Mouse (Mus musculus): ENCODE results near the gene Mgat5. TPM values are rescaled to one million over a fixed set of nuclear protein-coding genes. Genes with fewer than 3 reads are reported as not detected.

Gene Mgat5
- total RNA-seq, 2 experiments from 2014 or later = 5.9 to 6.1 TPM

DNA sequence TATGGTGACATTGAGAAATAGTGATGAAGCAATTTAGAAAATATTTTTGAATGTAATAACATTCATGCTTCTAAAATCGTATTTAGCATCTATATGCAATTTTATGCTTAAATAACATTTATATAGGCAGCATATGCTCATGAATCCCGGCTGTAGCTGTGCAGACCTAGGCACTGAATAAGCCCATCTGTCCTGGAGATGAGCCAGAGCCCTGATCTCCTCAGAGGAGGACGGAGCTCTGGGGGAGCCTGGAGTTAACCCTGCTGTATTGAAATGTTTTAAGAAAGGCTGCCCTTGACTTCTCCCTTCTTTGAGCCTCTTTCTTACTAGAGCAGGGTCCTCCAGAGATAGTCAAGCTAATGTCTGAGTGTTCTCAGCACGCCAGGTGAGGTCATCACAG is 217.8 kb downstream of the Mgat5 start:
- DNase-seq (ENCODE audit: low spot score in 2 of 2) = no peak

DNA sequence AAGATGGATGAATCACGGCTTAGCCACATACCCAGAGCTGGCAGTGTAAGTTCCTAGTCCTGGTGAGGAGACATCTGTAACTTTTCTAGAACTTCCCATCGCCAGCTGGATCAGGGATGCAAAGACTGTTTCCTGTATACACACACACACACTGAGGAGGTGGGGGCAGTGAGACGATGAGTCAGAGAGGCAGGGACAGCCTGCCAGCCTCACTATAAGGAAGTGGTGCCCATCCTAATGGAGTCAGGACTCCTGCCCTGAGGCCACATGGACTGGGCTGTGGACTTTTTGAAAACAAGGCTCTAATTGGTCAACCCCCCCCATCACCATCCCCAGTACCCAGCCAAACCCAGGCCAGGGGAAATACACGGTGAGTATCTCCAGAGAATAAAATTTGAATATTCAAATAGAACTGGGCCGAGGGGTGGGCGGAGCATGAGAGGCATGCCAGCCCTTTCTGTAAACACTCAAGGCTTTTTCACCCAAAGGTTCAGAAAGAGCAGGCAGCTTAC is 220.3 kb downstream of the Mgat5 start:
- DNase-seq (ENCODE audit: low spot score in 2 of 2) = no peak

DNA sequence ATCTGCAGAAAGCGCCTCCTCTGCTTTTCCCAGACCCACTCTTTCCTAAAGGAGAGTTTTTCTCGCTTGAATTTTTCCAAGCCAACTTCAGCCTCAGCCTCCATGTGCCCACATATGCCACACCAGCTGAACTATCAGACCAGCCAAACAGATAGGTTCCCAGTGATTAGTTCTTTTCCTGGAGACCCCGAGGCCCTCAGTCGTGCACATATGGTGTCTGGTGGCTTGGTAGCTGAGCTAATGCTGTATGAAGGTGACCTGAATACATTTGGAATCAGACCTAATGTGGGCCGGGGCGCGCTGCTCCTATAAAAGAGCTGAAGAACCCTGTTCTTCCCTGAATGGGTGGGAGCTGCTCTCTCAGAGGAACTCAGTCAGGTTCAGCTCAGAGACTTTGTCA is 225.5 kb downstream of the Mgat5 start:
- no peak for DNase-seq (ENCODE audit: low spot score in 2 of 2)

DNA sequence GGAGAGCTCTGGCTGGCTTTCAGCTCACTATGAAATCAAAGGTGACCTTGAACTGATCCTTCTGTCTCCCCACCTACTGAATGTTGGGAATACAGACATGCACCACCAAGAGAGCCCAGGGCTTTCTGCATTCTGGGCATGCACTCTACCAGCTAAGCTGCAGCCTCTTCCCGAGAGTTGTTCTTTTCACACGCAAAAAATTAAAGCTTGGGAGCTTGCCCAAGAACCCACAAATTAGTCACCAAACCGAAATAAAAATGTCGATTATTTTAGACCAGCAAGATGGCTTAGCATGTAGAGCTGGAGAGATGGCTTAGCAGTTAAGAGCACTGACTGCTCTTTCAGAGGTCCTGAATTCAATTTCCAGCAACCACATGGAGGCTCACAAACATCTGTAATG is 230.0 kb downstream of the Mgat5 start:
- DNase-seq (ENCODE audit: low spot score in 2 of 2) = no peak

DNA sequence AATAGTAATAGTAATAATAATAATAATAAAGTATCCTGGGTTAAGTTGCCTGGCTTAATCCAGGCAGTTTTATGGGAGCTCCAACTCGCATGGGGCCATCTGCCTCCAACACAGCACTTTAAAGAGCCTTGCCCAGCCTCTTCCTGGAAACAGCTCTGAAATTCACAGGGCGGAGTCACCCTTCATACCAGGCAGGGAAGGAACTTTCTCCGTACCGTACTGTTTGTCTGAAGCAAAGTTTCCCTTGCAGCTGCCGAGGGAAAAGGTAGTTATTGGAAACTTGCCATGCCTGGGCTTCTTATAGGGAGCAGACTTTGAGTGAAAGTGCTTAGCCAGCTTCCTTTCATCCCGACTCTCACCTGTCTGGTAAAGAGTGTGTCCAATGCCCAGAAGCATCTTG is 232.3 kb downstream of the Mgat5 start:
- no peak for DNase-seq (ENCODE audit: low spot score in 2 of 2)

- no peak for DNase-seq (ENCODE audit: low spot score in 2 of 2)
Measured at GRCm38 (mm10) chr1:127439452-127439891, 234.7 kb downstream of the Mgat5 start.

DNA sequence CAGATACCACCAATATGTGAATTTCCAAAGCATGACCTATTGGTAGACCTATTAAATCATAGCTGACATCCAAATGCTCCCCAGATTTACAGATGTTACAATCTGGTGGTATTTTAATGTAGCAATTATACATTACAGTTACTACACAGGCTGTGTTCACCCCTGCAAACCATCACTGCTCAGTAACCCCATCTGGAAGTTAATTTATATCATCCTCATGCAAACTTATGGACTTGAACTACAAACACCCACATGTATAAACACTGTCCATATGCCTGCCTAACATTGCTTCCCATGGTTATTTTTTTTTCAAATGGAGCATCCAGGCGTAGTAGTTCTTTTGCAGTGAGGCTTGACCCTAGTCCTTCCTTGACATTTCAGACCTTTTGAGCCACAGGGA is 236.2 kb downstream of the Mgat5 start:
- no peak for DNase-seq (ENCODE audit: low spot score in 2 of 2)

- no peak for DNase-seq (ENCODE audit: low spot score in 2 of 2)
Measured at GRCm38 (mm10) chr1:127441736-127442135, 236.9 kb downstream of the Mgat5 start.

GRCm38 (mm10) chr1:127442880-127443877 is 238.4 kb downstream of the Mgat5 start:
- DNase-seq (ENCODE audit: low spot score in 2 of 2) = no peak

DNA sequence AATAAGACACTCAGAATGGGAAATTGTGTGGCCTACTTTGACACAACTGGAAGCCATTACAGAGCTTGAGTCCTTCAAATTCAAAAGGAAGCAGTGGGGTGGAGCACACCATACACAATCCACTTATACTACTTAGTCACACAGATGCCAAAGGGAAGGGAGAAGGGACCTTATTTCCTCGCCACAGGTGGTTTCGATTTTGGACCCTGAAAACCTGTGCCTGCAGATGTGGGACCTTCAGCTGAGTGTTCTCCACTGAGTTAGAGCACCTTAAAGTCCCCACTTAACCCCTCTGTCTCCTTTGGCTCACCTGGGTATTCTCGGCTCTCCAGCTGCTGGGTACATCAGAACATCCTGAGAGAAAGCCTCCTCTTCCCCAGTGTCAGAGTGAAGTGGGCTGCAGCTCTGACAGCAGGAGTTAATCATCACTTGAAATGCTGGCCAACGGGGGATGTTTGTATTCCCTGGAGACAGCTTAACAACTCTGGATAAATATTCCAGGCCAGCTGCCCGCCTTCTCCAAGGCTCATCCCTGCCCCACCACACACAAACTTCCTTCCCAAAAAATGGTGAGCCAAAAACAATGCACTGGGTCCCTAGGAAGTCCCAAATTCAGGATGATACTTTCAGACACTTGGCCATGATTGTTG is 240.1 kb downstream of the Mgat5 start:
- DNase-seq (ENCODE audit: low spot score in 2 of 2) = peak in 1 of 2 experiments; percentile 35

- DNase-seq (ENCODE audit: low spot score in 2 of 2) = no peak
Measured at GRCm38 (mm10) chr1:127453397-127453796, 248.6 kb downstream of the Mgat5 start.

GRCm38 (mm10) chr1:127459015-127459451 is 254.2 kb downstream of the Mgat5 start:
- peak; percentile 32 to 42 for DNase-seq (ENCODE audit: low spot score in 2 of 2)

DNA sequence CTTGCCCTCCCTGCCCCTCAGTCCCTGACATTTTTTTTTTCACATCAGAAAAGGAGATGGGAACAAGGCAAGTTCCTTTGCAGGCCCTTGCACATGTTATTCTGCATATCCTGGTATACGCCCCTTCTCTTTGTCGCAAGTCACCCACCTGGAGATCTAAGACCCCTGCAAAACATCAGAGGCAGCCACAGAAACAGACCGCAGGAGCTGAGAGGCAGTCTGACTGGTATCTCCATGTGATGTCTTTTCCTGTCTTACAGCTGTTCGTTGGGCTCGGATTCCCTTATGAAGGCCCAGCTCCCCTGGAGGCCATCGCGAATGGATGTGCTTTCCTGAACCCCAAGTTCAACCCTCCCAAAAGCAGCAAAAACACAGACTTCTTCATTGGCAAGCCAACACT is 254.8 kb downstream of the Mgat5 start:
- no peak for DNase-seq (ENCODE audit: low spot score in 2 of 2)

DNA sequence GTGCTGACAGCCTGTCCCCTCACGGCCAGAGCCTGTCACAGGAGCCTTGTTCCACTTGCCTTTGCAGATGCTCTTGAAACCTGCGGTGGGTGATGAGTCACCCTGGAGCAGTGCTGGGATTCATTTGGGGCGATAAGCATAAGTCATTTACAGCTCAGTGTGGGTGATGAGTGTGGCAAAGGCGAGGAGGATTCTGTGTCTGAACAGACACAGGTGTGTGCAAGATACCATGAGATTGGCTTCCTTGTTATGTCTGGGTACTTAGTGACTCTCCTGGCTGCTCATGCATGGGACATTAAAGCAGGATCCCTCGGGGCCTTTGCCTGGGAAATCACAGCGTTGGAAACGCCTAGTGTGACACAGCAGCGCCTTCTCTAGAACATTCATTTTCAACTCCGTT is 256.2 kb downstream of the Mgat5 start:
- no peak for DNase-seq (ENCODE audit: low spot score in 2 of 2)

DNA sequence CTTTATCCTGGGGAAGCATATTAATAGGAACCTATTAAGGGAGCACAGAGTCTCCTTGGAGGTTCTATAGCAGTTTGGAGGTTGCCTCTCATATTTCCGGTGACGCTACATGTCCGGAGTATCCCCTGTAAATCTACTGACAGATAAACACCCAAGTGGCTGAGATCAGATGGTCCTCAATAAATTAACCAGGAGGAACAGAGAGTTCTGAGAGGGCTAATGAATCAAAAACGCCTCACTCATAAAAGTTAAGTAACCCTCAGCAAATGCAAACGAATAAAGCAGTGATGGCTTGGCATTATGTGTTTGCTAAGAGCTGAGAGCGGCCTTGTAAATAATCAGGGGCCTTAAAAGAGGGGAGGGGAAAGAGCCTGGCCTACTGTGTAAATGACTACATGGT is 259.2 kb downstream of the Mgat5 start:
- no peak for DNase-seq (ENCODE audit: low spot score in 2 of 2)

GRCm38 (mm10) chr1:127465292-127465691 is 260.5 kb downstream of the Mgat5 start:
- DNase-seq (ENCODE audit: low spot score in 2 of 2) = no peak

DNA sequence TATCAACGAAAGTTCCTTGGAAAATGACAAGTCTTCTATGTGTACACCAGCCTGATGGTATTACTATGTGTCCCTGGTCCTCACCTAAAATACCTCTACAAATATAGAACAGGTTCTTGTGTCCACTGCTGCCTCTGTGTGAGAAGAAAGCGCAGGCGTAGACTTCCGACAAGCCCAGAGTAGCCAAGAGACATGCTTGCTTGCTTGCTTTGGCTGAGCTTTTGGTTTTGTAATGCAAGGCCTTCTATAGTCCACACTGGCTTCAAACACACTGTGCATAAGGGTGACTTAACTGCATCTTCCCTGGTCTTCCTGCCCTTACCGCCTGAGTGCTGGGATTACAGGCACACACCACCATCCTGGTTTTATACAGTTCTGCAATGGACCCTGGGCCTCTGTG is 262.4 kb downstream of the Mgat5 start:
- DNase-seq (ENCODE audit: low spot score in 2 of 2) = no peak

DNA sequence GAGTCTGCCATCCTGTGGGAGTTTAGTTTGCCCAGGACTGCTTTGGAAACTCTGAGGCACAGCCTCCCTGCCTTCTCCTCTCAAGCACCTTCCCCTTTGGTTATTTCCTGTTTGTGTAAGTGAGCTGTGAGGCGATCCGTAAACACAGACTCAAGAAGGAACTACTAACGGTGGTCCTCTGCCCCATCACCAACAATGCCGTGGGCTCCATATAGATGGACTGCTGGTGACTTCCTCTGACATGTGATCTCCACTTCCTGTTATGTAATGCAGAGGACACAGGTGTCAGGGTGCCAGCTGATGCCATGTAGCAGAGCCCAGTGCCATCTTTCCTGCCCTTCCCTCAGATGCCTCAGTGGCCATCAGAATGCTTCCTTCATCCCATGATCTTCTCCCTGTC is 265.4 kb downstream of the Mgat5 start:
- DNase-seq (ENCODE audit: low spot score in 2 of 2) = no peak

DNA sequence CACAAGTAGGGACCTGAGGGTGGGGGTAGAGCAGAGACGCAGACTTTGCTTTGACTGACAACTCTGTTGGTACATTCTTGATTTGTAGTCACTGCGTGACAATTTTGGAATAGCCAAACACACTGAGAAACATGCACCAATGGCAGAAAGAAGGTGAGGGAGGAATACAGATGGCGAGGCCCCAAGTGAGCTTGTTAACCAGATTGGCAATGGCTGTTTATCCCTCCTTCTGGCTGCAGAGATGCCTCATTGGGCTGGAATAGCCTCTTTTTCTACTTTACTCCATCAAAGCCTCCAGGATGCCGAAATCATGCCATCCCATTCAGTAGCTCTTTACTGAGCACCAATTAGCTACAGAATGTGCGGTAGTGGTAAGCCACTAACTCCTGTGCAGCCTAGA is 270.9 kb downstream of the Mgat5 start:
- DNase-seq (ENCODE audit: low spot score in 2 of 2) = no peak

- no peak for DNase-seq (ENCODE audit: low spot score in 2 of 2)
Measured at GRCm38 (mm10) chr1:127482911-127483310, 278.1 kb downstream of the Mgat5 start.

- DNase-seq (ENCODE audit: low spot score in 2 of 2) = no peak
Measured at GRCm38 (mm10) chr1:127484188-127484587, 279.4 kb downstream of the Mgat5 start.

DNA sequence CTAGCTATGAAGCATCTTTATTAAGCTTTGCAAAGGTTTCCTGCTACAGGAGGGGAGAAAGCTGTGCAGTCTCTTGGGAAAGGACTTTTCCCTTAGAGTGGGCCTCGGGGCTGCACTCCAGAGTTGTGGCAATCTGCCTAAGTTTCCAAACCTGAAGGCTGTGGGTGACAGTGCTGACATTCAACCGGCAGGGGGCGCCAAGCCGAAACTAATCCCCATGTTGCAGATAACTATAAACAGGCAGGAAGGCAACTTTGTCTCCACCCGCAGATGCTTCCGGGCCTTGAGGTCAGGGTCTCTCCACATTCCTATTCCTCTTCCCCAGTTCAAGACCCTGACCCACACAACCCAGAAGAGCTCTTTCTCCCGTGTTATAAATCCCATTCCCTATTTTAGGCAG is 280.0 kb downstream of the Mgat5 start:
- DNase-seq (ENCODE audit: low spot score in 2 of 2) = peak in 1 of 2 experiments; percentile 34

Measured in gastrocnemius, postnatal 4 days (tissue).